Mouse (Mus musculus) heart, embryonic 13.5 days (tissue): ENCODE measurements around the gene Ccl25. TPM values are rescaled to one million over a fixed set of nuclear protein-coding genes. Genes with fewer than 3 reads are reported as not detected.
"Not testable (repeated sequence)": the region's sequence is repeated elsewhere in the genome, so short reads cannot be mapped to it uniquely, and the experiment has no call there.

Experiments
- ATAC-seq: fragments of 200-750 bp; cut with Nextera tagmentation; 2 replicates; pipeline ENCODE4 v1.8.0; 2017; ENCODE audit warnings: moderate TSS enrichment; ENCODE audit not compliant: insufficient number of reproducible peaks, low FRiP score, low TSS enrichment; ENCODE audit errors: extremely low read depth
- H3K27ac ChIP-seq: fragments of 300-500 bp; sonication (generic); replicated peaks from 2 replicates; pipeline ENCODE4 v1.5.1; 2015; ENCODE audit warnings: moderate library complexity, mild to moderate bottlenecking, inconsistent platforms
- H3K27me3 ChIP-seq: fragments of 300-500 bp; sonication (generic); replicated peaks from 2 replicates; pipeline ENCODE4 v1.6.1; 2015; ENCODE audit warnings: mild to moderate bottlenecking, inconsistent platforms
- H3K36me3 ChIP-seq: fragments of 300-500 bp; sonication (generic); 2 replicates; pipeline ENCODE4 v1.6.1; 2015; ENCODE audit warnings: mild to moderate bottlenecking, inconsistent platforms
- H3K4me1 ChIP-seq: fragments of 300-500 bp; sonication (generic); 2 replicates; pipeline ENCODE4 v1.6.1; 2015; ENCODE audit warnings: inconsistent platforms
- H3K4me2 ChIP-seq: fragments of 300-500 bp; sonication (generic); 2 replicates; pipeline ENCODE4 v1.6.1; 2015; ENCODE audit warnings: inconsistent platforms, mild to moderate bottlenecking, moderate library complexity
- H3K4me3 ChIP-seq: fragments of 300-500 bp; sonication (generic); 2 replicates; pipeline ENCODE4 v1.5.1; 2015; ENCODE audit warnings: moderate library complexity, mild to moderate bottlenecking, inconsistent platforms
- H3K9ac ChIP-seq: fragments of 300-500 bp; sonication (generic); 2 replicates; pipeline ENCODE4 v1.6.1; 2015; ENCODE audit warnings: inconsistent platforms, mild to moderate bottlenecking, moderate library complexity
- H3K9me3 ChIP-seq: fragments of 300-500 bp; sonication (generic); 2 replicates; pipeline ENCODE4 v1.6.1; 2016; ENCODE audit warnings: inconsistent platforms
- WGBS: fragments of 180-500 bp; shearing (Covaris S2); methylation state at CpG from one replicate; pipeline ENCODE4 v1.1.7; 2015; ENCODE audit warnings: mixed read lengths; 5-methylcytosine and 5-hydroxymethylcytosine counted together
- polyA plus RNA-seq: library from polyadenylated mRNA; unstranded; fragments of >200 nt; fragmentation: Nextera tagmentation; extraction: Ambion mirVana; gene quantifications from 2 replicates; pipeline ENCODE4 v1.2.1, GENCODE M21; 2015

Ccl25 gene
- polyA plus RNA-seq, 1 experiment from 2014 or later, result 14.6 TPM

DNA sequence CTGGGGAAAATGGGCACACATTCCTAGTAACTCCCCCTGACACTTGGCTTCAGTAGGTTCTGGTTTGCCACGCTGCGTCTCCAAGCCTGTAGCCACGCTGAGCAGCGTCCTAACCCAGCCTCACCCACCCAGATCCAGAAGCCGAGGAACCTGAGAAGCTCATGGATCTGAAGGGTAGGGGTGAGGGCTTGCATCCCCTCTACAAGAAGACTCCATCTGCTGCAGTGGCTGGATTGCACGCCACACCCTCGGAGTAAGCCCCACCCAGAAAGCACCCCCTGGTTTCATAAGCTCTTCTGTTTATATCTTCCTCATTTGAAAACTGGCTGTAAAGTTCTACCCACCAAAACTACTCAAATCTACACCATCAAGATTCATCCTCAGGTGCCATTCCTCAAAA lies 22.7 kb downstream of the Ccl25 start:
- Histone ChIP-seq H3K36me3 (no peaks in the 10 kb centered on the region), H3K27ac (no peak overlapping the region), H3K4me1 (peaks cover 8% of the 10 kb centered on the region), H3K27me3 (no peaks in the 10 kb centered on the region; the same call in 1 of the 2 replicates), H3K9ac (peak overlapping the region; percentile 66; the same call in 1 of the 2 replicates), H3K9me3 (no peaks in the 10 kb centered on the region), H3K4me3 (peak overlapping the region; percentile 24), H3K4me2 (peak overlapping the region; percentile 59)
- 53% methylated on average over 7 of the region's 7 CpGs for WGBS
- no peak for ATAC-seq

DNA sequence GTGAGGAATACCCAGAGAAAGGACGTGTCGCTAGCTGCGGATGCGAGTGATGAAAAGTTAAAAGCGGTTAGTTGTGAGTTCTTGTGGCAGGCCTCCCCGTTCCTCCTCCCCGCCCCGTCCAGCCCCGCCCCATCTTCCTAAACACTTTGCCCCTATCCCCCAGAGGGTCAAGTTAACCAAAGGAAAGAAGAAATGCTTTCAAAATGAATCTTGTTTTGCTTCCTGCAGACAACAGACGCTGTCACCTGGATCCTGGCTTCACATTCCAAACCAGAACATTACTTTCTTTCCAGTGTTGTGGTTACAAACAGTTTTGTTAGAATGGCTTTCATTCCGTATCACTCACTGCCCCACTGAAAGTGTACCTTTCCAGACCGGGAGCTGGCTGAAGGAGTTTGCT lies 23.3 kb downstream of the Ccl25 start:
- H3K36me3 ChIP-seq, result no peaks in the 10 kb centered on the region
- 27% methylated on average over 12 of the region's 12 CpGs for WGBS
- no peaks in the 10 kb centered on the region; the same call in 1 of the 2 replicates for H3K27me3 ChIP-seq
- no peaks in the 10 kb centered on the region for H3K9me3 ChIP-seq
- H3K4me1 ChIP-seq, result peaks cover 8% of the 10 kb centered on the region
- H3K4me3 ChIP-seq, result peak overlapping the region; percentile 24
- H3K27ac ChIP-seq, result no peak overlapping the region
- H3K4me2 ChIP-seq, result peak overlapping the region; percentile 59
- no peak for ATAC-seq
- peak overlapping the region; percentile 66 for H3K9ac ChIP-seq

DNA sequence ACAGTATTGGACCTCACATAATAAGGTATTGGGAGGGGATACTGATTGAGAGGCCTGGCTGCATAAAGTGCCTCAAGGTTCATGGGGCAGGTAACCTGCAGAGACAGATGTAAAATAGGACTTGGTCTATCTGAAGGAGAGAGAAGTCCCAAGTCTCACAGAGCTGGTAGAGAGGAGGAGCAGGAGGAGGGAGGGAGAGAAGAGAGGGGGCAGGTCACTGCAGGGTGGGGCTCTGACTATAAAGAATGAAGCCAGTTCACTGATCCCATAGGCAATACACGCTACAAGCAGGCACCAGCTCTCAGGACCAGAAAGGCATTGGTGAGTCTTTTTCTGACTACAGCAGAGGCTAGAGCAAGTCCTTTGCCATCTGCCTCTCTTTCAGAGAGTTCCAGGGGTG lies 24.3 kb downstream of the Ccl25 start:
- H3K4me3 ChIP-seq, result no peak overlapping the region
- no peaks in the 10 kb centered on the region for H3K36me3 ChIP-seq
- no peaks in the 10 kb centered on the region; the same call in 1 of the 2 replicates for H3K27me3 ChIP-seq
- H3K27ac ChIP-seq, result no peak overlapping the region
- no peak for ATAC-seq
- H3K4me1 ChIP-seq, result peaks cover 8% of the 10 kb centered on the region
- 69% methylated on average over 1 of the region's 1 CpGs for WGBS
- H3K4me2 ChIP-seq, result no peak overlapping the region
- H3K9me3 ChIP-seq, result no peaks in the 10 kb centered on the region
- H3K9ac ChIP-seq, result no peak overlapping the region

DNA sequence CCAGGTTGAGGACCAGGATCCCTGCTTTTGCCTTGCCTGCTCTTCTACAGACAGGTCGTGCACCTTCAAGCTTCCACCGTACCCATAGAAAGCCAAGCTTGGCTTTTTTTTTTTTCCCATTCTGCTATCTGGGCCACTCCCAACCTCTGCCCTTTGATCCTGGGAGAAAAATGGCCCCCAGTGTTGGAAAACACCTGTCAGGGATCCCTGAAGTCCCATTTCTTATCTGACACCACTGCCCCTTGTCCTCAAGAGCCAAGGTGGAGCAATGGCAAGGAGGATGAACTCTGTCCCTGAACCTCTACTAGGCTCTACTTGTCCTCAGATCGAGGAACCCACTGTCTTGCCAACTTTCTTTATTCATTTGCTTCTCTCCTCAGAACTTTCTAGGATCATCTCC lies 25.6 kb downstream of the Ccl25 start:
- WGBS, result 65% methylated on average over 3 of the region's 3 CpGs
- H3K4me3 ChIP-seq, result no peak overlapping the region
- H3K4me1 ChIP-seq, result peaks cover 8% of the 10 kb centered on the region
- H3K27ac ChIP-seq, result no peak overlapping the region
- no peaks in the 10 kb centered on the region for H3K9me3 ChIP-seq
- no peak for ATAC-seq
- H3K36me3 ChIP-seq, result no peaks in the 10 kb centered on the region
- H3K9ac ChIP-seq, result no peak overlapping the region
- no peaks in the 10 kb centered on the region; the same call in 1 of the 2 replicates for H3K27me3 ChIP-seq
- H3K4me2 ChIP-seq, result no peak overlapping the region

DNA sequence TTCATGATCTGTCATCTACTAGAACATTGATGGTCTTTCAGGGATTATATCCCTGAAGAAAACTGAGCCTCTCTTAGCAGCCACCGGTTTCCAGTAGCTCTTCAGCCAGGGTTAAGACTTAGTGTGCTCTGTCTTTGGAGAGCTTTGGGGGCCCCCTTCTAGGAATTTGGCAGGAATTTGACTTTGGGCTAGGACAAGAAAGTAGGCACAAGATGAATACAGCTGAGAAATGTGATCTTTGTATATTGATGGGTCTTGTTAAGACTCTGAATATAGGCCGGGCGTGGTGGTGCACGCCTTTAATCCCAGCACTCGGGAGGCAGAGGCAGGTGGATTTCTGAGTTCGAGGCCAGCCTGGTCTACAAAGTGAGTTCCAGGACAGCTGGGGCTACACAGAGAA lies 27.6 kb downstream of the Ccl25 start:
- not testable (repeated sequence) for H3K9me3 ChIP-seq, H3K27ac ChIP-seq, ATAC-seq, H3K27me3 ChIP-seq, H3K36me3 ChIP-seq, H3K4me2 ChIP-seq, H3K9ac ChIP-seq, H3K4me1 ChIP-seq, H3K4me3 ChIP-seq
- WGBS, result 87% methylated on average over 6 of the region's 6 CpGs

DNA sequence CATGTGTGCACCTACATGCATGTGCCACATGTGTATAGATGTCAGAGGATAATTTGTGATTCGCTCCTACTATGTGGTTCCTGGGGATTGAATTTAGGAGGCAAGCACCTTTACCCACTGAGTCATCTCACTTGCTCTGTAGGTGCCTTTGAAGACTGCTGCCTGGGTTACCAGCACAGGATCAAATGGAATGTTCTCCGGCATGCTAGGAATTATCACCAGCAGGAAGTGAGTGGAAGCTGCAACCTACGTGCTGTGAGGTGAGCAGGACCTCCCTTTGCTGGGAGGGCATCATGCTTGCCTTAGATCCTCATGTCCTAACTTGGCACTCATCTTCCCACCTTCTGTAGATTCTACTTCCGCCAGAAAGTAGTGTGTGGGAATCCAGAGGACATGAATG lies 28.7 kb downstream of the Ccl25 start:
- H3K9me3 ChIP-seq, result no peaks in the 10 kb centered on the region

DNA sequence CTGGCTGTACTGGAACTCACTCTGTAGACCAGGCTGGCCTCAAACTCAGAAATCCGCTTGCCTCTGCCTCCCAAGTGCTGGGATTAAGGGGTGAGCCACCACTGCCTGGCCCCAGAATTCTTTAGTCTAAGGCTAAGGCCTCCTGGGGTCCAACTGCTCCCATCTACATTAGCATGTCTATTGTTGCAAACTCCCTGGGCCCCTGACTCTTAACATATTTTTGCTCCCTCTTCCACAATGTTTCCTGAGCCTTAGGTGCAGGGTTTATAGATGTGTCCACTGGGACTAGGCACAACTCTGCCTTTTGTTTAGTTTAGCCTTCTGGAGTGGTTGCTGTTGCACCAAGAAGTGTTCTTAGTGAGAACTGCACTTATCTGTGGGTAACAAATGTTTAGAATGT lies 29.5 kb downstream of the Ccl25 start:
- Histone ChIP-seq H3K4me1 (no peaks in the 10 kb centered on the region), H3K9me3 (no peaks in the 10 kb centered on the region), H3K4me2 (no peak overlapping the region), H3K9ac (no peak overlapping the region), H3K27ac (no peak overlapping the region), H3K4me3 (no peak overlapping the region), H3K27me3 (no peaks in the 10 kb centered on the region), H3K36me3 (no peaks in the 10 kb centered on the region)
- no peak for ATAC-seq
- WGBS, result 74% methylated on average over 1 of the region's 1 CpGs

More for the DNA sequence above, 28.7 kb downstream of the Ccl25 start:
- ATAC-seq, result no peak
- WGBS, result 63% methylated on average over 4 of the region's 4 CpGs
- Histone ChIP-seq H3K4me3 (no peak overlapping the region), H3K36me3 (no peaks in the 10 kb centered on the region), H3K4me2 (no peak overlapping the region), H3K4me1 (no peaks in the 10 kb centered on the region), H3K9ac (no peak overlapping the region), H3K27ac (no peak overlapping the region), H3K27me3 (no peaks in the 10 kb centered on the region)

DNA sequence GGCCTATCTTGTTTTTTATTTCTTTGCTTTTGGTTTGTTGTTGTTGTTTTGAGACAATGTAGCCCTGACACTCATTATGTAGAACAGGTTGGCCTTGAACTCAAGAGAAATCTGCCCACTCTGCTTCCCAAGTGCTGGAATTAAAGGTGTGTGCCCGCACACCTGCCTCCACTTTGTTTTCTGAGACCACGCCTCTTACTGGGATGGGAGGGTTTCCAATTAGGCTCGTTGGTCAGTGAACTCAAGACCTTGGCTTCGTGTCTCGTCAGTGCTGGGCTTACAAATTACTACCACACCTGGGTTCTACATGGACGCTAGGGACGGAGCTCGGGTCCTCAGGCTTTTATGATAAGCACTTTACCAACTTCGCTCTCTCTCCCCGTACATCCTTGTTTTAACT lies 30.4 kb downstream of the Ccl25 start:
- 84% methylated on average over 10 of the region's 10 CpGs for WGBS
- H3K9ac ChIP-seq, result no peak overlapping the region
- no peak overlapping the region for H3K4me2 ChIP-seq
- H3K36me3 ChIP-seq, result no peaks in the 10 kb centered on the region
- no peak overlapping the region for H3K27ac ChIP-seq
- no peaks in the 10 kb centered on the region for H3K27me3 ChIP-seq
- no peak for ATAC-seq
- no peak overlapping the region for H3K4me3 ChIP-seq
- no peaks in the 10 kb centered on the region for H3K4me1 ChIP-seq
- no peaks in the 10 kb centered on the region for H3K9me3 ChIP-seq

DNA sequence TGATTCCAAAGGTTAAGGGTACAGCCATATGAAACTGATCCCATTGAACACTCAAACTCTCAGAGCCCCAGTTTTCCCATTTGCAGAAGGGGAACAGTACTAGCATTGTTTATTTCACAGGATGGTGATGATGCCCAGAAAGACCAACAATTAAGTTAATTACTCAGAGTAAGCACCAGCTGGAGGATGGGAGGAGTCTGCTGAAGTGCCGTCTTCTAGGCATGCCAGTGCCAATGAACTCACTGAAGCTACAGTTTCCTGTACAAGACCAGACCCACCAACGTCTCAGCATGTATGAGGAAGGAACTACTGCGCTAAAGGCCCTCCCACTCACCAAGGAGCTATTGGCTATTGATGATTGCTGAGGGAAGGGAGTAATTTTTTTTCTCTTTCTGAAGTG lies 34.4 kb downstream of the Ccl25 start:
- H3K27ac ChIP-seq, result no peak overlapping the region
- H3K27me3 ChIP-seq, result no peaks in the 10 kb centered on the region
- 60% methylated on average over 3 of the region's 3 CpGs for WGBS
- no peak overlapping the region for H3K4me2 ChIP-seq
- ATAC-seq, result no peak
- no peaks in the 10 kb centered on the region for H3K9me3 ChIP-seq
- H3K36me3 ChIP-seq, result no peaks in the 10 kb centered on the region
- no peaks in the 10 kb centered on the region for H3K4me1 ChIP-seq
- H3K9ac ChIP-seq, result no peak overlapping the region
- no peak overlapping the region for H3K4me3 ChIP-seq

DNA sequence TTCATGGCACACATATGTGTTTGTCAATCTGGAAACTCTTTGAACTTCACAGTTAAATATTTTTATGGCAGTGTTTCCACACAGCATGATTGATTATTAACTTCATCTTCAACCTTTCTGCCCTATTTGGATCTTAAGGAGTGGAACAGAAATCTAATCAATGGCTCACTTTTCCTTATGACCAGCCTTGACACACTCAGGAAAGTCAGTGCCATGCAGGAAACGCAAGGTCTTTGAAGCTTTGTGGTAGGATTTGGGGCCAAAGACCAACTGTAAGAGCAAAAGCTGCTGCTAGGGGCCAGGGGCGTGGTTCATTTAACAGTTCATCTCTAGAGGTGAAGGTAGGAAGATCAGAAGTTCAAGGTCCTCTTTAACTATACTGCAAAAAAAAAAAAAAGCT lies 35.9 kb downstream of the Ccl25 start:
- H3K27me3 ChIP-seq, result no peaks in the 10 kb centered on the region
- WGBS, result 64% methylated on average over 2 of the region's 2 CpGs
- no peaks in the 10 kb centered on the region for H3K4me1 ChIP-seq
- H3K4me2 ChIP-seq, result no peak overlapping the region
- no peaks in the 10 kb centered on the region for H3K9me3 ChIP-seq
- no peak overlapping the region for H3K9ac ChIP-seq
- H3K36me3 ChIP-seq, result no peaks in the 10 kb centered on the region
- H3K27ac ChIP-seq, result no peak overlapping the region
- H3K4me3 ChIP-seq, result no peak overlapping the region
- ATAC-seq, result no peak

DNA sequence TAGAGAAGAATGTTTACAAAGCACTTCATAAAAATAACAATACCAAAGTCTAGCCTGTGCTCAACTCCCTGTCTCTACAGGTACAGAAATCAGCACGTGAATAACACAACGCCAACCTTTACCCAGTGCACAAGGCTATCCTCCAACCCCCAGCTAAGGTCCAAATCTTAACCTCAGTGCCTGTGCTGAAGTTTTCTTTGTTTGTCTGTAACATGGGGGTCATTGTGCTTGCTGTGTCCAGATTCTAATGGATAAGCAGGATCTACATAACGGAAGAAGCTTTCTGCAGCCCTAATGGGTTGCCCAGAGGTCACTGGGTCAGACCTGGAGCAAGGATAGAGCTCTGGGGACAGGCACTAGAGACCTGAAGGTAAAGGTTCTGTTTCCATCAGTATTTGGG lies 41.2 kb downstream of the Ccl25 start:
- no peaks in the 10 kb centered on the region for H3K27me3 ChIP-seq
- WGBS, result 84% methylated on average over 3 of the region's 3 CpGs
- H3K4me3 ChIP-seq, result no peak overlapping the region
- H3K4me1 ChIP-seq, result no peaks in the 10 kb centered on the region
- H3K27ac ChIP-seq, result no peak overlapping the region
- no peak overlapping the region for H3K4me2 ChIP-seq
- ATAC-seq, result no peak
- no peaks in the 10 kb centered on the region for H3K36me3 ChIP-seq
- no peak overlapping the region for H3K9ac ChIP-seq
- 0 out of 2 replicates have a peak, but pooled peaks cover 3% of the 10 kb centered on the region for H3K9me3 ChIP-seq

DNA sequence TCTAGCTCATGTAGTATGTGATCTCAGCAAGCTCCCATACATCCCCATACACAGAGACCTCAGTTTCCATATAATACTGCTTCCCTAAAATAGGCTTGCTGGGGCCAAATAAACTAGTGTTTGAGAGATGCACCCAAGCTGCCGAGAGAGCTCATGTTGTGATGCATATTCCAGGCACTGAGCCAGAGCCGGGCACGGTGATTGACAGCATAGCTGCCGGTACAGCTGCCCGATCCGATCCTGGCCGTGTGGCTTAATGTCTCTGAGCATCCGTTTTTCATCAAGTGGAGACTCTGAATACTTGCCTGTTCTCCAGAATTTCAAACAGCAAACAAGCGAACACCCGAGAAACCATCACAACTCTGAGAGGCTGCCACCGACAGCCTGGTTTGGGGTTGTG lies 42.8 kb downstream of the Ccl25 start:
- Histone ChIP-seq H3K9me3 (0 out of 2 replicates have a peak, but pooled peaks cover 3% of the 10 kb centered on the region), H3K36me3 (no peaks in the 10 kb centered on the region), H3K4me1 (no peaks in the 10 kb centered on the region), H3K4me2 (no peak overlapping the region), H3K27me3 (no peaks in the 10 kb centered on the region), H3K27ac (no peak overlapping the region), H3K9ac (no peak overlapping the region), H3K4me3 (no peak overlapping the region)
- WGBS, result 66% methylated on average over 11 of the region's 11 CpGs
- no peak for ATAC-seq
